Mouse (Mus musculus) urinary bladder, adult 18-20 months (tissue): Measurements from ENCODE around the gene Atp8b5.
A peak's percentile ranks its signal among the peaks of the same experiment; 100 is the strongest.

ENCODE experiments used
- DNase-seq, 2 experiments: peaks; one replicate each; pipeline ENCODE4 v3.0.0; 2022; ENCODE audit warnings: low spot score in 2 of 2, mixed read lengths in 2 of 2

Gene Atp8b5

GRCm38 (mm10) chr4:43322336-43322735 is 55.4 kb downstream of the Atp8b5 start:
- DNase-seq = no peak

GRCm38 (mm10) chr4:43327118-43327517 is 60.2 kb downstream of the Atp8b5 start:
- no peak for DNase-seq

- DNase-seq = no peak
Observed at GRCm38 (mm10) chr4:43334771-43335170, 67.8 kb downstream of the Atp8b5 start.

GRCm38 (mm10) chr4:43336176-43336575 is 69.2 kb downstream of the Atp8b5 start:
- no peak for DNase-seq

GRCm38 (mm10) chr4:43340096-43340804 is 73.3 kb downstream of the Atp8b5 start:
- no peak for DNase-seq

GRCm38 (mm10) chr4:43341276-43341891 is 74.4 kb downstream of the Atp8b5 start:
- no peak for DNase-seq

GRCm38 (mm10) chr4:43342443-43342842 is 75.5 kb downstream of the Atp8b5 start:
- DNase-seq = no peak

- no peak for DNase-seq
Observed at GRCm38 (mm10) chr4:43344932-43345331, 78.0 kb downstream of the Atp8b5 start.

GRCm38 (mm10) chr4:43349206-43349605 is 82.2 kb downstream of the Atp8b5 start:
- no peak for DNase-seq

GRCm38 (mm10) chr4:43350038-43350560 is 83.1 kb downstream of the Atp8b5 start:
- DNase-seq = no peak

- no peak for DNase-seq
Observed at GRCm38 (mm10) chr4:43353662-43354061, 86.7 kb downstream of the Atp8b5 start.

- no peak for DNase-seq
Observed at GRCm38 (mm10) chr4:43364914-43365560, 98.1 kb downstream of the Atp8b5 start.

- no peak for DNase-seq
Observed at GRCm38 (mm10) chr4:43367295-43367694, 100.3 kb downstream of the Atp8b5 start.

- DNase-seq = no peak
Observed at GRCm38 (mm10) chr4:43367787-43368186, 100.8 kb downstream of the Atp8b5 start.

GRCm38 (mm10) chr4:43371406-43371805 is 104.4 kb downstream of the Atp8b5 start:
- no peak for DNase-seq

- DNase-seq = no peak
Observed at GRCm38 (mm10) chr4:43372155-43372554, 105.2 kb downstream of the Atp8b5 start.

- DNase-seq = no peak
Observed at GRCm38 (mm10) chr4:43374266-43374665, 107.3 kb downstream of the Atp8b5 start.

- no peak for DNase-seq
Observed at GRCm38 (mm10) chr4:43379601-43380000, 112.6 kb downstream of the Atp8b5 start.

- DNase-seq = no peak
Observed at GRCm38 (mm10) chr4:43380951-43381350, 114.0 kb downstream of the Atp8b5 start.

- peak; percentile 73 to 88 for DNase-seq
Observed at GRCm38 (mm10) chr4:43381408-43382154, 114.6 kb downstream of the Atp8b5 start, which contains the start of gene Rusc2. Gene Rusc2, plus strand, starts transcription at chr4:43381979.

GRCm38 (mm10) chr4:43382155-43383020 is 115.4 kb downstream of the Atp8b5 start:
- no peak for DNase-seq
